Mouse (Mus musculus): Measurements from ENCODE around the gene Slc8a1. TPM values are rescaled to one million over a fixed set of nuclear protein-coding genes. Genes with fewer than 3 reads are reported as not detected.

The Slc8a1 gene
- polyA plus RNA-seq, 1 experiment from 2014 or later: 21.0 TPM

- no peak overlapping the region for H3K27ac ChIP-seq (ENCODE audit: low read depth, low read length)
- 76% methylated on average over 4 of the region's 4 CpGs for WGBS
- no peak overlapping the region for H3K9ac ChIP-seq (ENCODE audit: low read depth, low read length)
- H3K27me3 ChIP-seq (ENCODE audit: control insufficient read depth, insufficient read depth, low read length): no peaks in the 10 kb centered on the region
- no peak for ATAC-seq (ENCODE audit: low FRiP score, low TSS enrichment)
- H3K36me3 ChIP-seq (ENCODE audit: control insufficient read depth, insufficient read depth, low read length): no peaks in the 10 kb centered on the region
- H3K4me2 ChIP-seq (replicated peaks; ENCODE audit: low read depth, low read length): no peak overlapping the region
- H3K4me1 ChIP-seq (ENCODE audit: control insufficient read depth, insufficient read depth, low read length): no peaks in the 10 kb centered on the region
- H3K9me3 ChIP-seq (ENCODE audit: control insufficient read depth, low read length): no peaks in the 10 kb centered on the region
- H3K4me3 ChIP-seq (ENCODE audit: low read length): no peak overlapping the region
These were observed 868 bp downstream of the Slc8a1 start for GRCm38 (mm10) chr17:81737309-81737708.

DNA sequence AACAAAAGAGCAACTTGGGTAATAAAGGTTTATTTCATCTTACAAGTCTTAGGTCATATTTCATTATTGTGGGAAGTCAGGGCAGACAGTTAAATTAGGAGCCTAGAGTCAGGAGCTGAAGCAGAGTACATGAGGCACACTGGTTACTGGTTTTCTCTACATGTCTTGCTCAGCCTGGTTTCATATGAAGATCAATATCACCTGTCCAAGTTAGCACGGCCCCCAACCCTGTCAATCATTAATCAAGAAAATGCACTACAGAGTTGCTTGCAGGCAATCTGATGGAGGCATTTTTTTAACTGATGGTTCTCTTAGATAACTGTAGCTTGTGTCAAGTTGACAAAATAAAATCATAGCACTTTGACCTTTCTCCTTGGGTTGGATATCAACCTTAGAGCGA lies 2.6 kb downstream of the Slc8a1 start:
- no peak overlapping the region for H3K9ac ChIP-seq (ENCODE audit: low read depth, low read length)
- H3K4me1 ChIP-seq (ENCODE audit: control insufficient read depth, insufficient read depth, low read length): no peaks in the 10 kb centered on the region
- no peaks in the 10 kb centered on the region for H3K27me3 ChIP-seq (ENCODE audit: control insufficient read depth, insufficient read depth, low read length)
- H3K36me3 ChIP-seq (ENCODE audit: control insufficient read depth, insufficient read depth, low read length): no peaks in the 10 kb centered on the region
- H3K9me3 ChIP-seq (ENCODE audit: control insufficient read depth, low read length): no peaks in the 10 kb centered on the region
- WGBS: 55% methylated on average over 2 of the region's 2 CpGs
- no peak overlapping the region for H3K4me3 ChIP-seq (ENCODE audit: low read length)
- H3K27ac ChIP-seq (ENCODE audit: low read depth, low read length): no peak overlapping the region
- peak; percentile 20; the same call in 1 of the 2 replicates for ATAC-seq (ENCODE audit: low FRiP score, low TSS enrichment)
- no peak overlapping the region for H3K4me2 ChIP-seq (replicated peaks; ENCODE audit: low read depth, low read length)

GRCm38 (mm10) chr17:81729891-81730290 lies 8.3 kb downstream of the Slc8a1 start:
- WGBS: 93% methylated on average over 4 of the region's 4 CpGs

GRCm38 (mm10) chr17:81712273-81712751 lies 25.9 kb downstream of the Slc8a1 start:
- WGBS: 44% methylated on average over 1 of the region's 1 CpGs
- Histone ChIP-seq H3K36me3 (ENCODE audit: control insufficient read depth, insufficient read depth, low read length) (no peaks in the 10 kb centered on the region), H3K27me3 (ENCODE audit: control insufficient read depth, insufficient read depth, low read length) (no peaks in the 10 kb centered on the region), H3K4me1 (ENCODE audit: control insufficient read depth, insufficient read depth, low read length) (no peaks in the 10 kb centered on the region), H3K4me2 (replicated peaks; ENCODE audit: low read depth, low read length) (no peak overlapping the region), H3K4me3 (ENCODE audit: low read length) (no peak overlapping the region), H3K9ac (ENCODE audit: low read depth, low read length) (no peak overlapping the region), H3K27ac (ENCODE audit: low read depth, low read length) (no peak overlapping the region; the same call in 1 of the 2 replicates), H3K9me3 (ENCODE audit: control insufficient read depth, low read length) (no peaks in the 10 kb centered on the region)
- ATAC-seq (ENCODE audit: low FRiP score, low TSS enrichment): no peak

More at GRCm38 (mm10) chr17:81729891-81730290, 8.3 kb downstream of the Slc8a1 start:
- ATAC-seq (ENCODE audit: low FRiP score, low TSS enrichment): no peak
- Histone ChIP-seq H3K4me2 (replicated peaks; ENCODE audit: low read depth, low read length) (no peak overlapping the region), H3K27me3 (ENCODE audit: control insufficient read depth, insufficient read depth, low read length) (no peaks in the 10 kb centered on the region), H3K4me1 (ENCODE audit: control insufficient read depth, insufficient read depth, low read length) (no peaks in the 10 kb centered on the region), H3K9ac (ENCODE audit: low read depth, low read length) (no peak overlapping the region), H3K4me3 (ENCODE audit: low read length) (no peak overlapping the region), H3K9me3 (ENCODE audit: control insufficient read depth, low read length) (no peaks in the 10 kb centered on the region), H3K36me3 (ENCODE audit: control insufficient read depth, insufficient read depth, low read length) (no peaks in the 10 kb centered on the region), H3K27ac (ENCODE audit: low read depth, low read length) (no peak overlapping the region)

DNA sequence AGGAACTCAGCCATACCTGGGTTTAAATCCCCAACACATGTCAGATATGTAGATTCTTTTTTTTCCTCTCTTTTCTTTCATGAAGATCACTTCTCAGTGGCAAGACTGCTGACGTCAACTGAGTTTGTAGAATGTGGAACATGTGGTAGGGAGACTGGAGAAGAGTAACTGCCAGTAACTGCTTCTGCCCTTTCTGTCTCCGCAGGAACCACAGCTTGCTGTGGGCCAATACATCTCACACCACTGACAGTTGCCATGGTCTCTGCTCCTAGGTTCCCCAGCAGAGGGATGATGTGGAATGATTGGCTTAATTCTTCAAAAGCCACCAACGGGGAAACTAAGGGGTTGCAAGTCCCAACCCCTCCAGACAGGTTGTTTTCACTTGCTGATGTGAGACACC lies 33.4 kb downstream of the Slc8a1 start:
- no peak for ATAC-seq (ENCODE audit: low FRiP score, low TSS enrichment)
- no peaks in the 10 kb centered on the region for H3K9me3 ChIP-seq (ENCODE audit: control insufficient read depth, low read length)
- WGBS: 50% methylated on average over 3 of the region's 3 CpGs
- no peaks in the 10 kb centered on the region for H3K36me3 ChIP-seq (ENCODE audit: control insufficient read depth, insufficient read depth, low read length)
- H3K9ac ChIP-seq (ENCODE audit: low read depth, low read length): no peak overlapping the region
- no peaks in the 10 kb centered on the region for H3K4me1 ChIP-seq (ENCODE audit: control insufficient read depth, insufficient read depth, low read length)
- no peak overlapping the region for H3K27ac ChIP-seq (ENCODE audit: low read depth, low read length)
- no peak overlapping the region for H3K4me3 ChIP-seq (ENCODE audit: low read length)
- no peak overlapping the region for H3K4me2 ChIP-seq (replicated peaks; ENCODE audit: low read depth, low read length)
- no peaks in the 10 kb centered on the region for H3K27me3 ChIP-seq (ENCODE audit: control insufficient read depth, insufficient read depth, low read length)

DNA sequence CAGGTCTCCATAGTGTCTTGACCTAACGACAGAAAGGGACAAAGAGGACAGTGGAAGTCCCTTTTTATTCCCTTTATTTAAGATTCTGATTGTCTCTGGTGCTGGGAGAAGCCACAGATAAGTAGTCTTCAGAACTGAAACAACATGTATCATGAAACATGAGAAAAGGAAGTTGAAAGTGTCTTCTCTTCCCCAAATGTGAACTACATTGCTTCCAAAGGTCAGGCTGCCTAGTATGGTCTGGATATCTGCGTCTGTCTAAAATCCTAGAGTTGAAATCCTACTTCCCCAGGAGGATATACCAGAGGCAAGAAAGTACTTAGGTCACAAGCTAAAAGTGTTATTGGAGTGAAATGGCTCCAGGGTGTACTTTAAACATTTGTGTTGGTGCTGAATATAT lies 34.9 kb downstream of the Slc8a1 start:
- Histone ChIP-seq H3K36me3 (ENCODE audit: control insufficient read depth, insufficient read depth, low read length) (no peaks in the 10 kb centered on the region), H3K27ac (ENCODE audit: low read depth, low read length) (no peak overlapping the region), H3K27me3 (ENCODE audit: control insufficient read depth, insufficient read depth, low read length) (no peaks in the 10 kb centered on the region), H3K9ac (ENCODE audit: low read depth, low read length) (no peak overlapping the region), H3K9me3 (ENCODE audit: control insufficient read depth, low read length) (no peaks in the 10 kb centered on the region), H3K4me2 (replicated peaks; ENCODE audit: low read depth, low read length) (no peak overlapping the region), H3K4me1 (ENCODE audit: control insufficient read depth, insufficient read depth, low read length) (peaks cover 7% of the 10 kb centered on the region; the same call in 1 of the 2 replicates), H3K4me3 (ENCODE audit: low read length) (no peak overlapping the region)
- no peak for ATAC-seq (ENCODE audit: low FRiP score, low TSS enrichment)
- whole genome bisulfite sequencing: 76% methylated on average over 2 of the region's 2 CpGs

DNA sequence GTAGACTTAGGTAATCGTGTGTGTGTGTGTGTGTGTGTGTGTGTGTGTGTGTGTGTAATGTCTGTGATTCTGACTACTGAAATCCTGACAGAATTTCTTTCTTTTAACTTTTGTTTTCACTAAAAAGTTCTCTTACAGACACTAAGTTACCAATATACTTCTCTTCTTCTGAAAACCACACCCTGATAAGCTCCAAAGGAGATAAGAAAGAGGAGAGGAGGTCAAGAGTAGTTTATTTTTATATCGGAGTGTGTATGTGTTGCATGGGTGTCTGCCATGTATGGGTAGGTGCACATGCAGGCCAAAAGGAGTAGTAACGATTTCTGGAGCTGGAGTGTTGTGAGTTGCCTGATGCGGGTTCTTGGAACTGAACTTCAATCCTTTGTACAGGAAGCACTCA lies 36.5 kb downstream of the Slc8a1 start:
- Histone ChIP-seq H3K27me3 (ENCODE audit: control insufficient read depth, insufficient read depth, low read length) (no peaks in the 10 kb centered on the region), H3K9ac (ENCODE audit: low read depth, low read length) (no peak overlapping the region), H3K36me3 (ENCODE audit: control insufficient read depth, insufficient read depth, low read length) (no peaks in the 10 kb centered on the region), H3K27ac (ENCODE audit: low read depth, low read length) (no peak overlapping the region), H3K9me3 (ENCODE audit: control insufficient read depth, low read length) (no peaks in the 10 kb centered on the region), H3K4me2 (replicated peaks; ENCODE audit: low read depth, low read length) (no peak overlapping the region), H3K4me3 (ENCODE audit: low read length) (no peak overlapping the region), H3K4me1 (ENCODE audit: control insufficient read depth, insufficient read depth, low read length) (peaks cover 9% of the 10 kb centered on the region; the same call in 1 of the 2 replicates)
- 91% methylated on average over 4 of the region's 4 CpGs for WGBS
- no peak for ATAC-seq (ENCODE audit: low FRiP score, low TSS enrichment)

- no peak overlapping the region for H3K27ac ChIP-seq (ENCODE audit: low read depth, low read length)
- no peak overlapping the region for H3K4me3 ChIP-seq (ENCODE audit: low read length)
- H3K4me1 ChIP-seq (ENCODE audit: control insufficient read depth, insufficient read depth, low read length): peaks cover 9% of the 10 kb centered on the region; the same call in 1 of the 2 replicates
- no peaks in the 10 kb centered on the region for H3K36me3 ChIP-seq (ENCODE audit: control insufficient read depth, insufficient read depth, low read length)
- H3K9me3 ChIP-seq (ENCODE audit: control insufficient read depth, low read length): no peaks in the 10 kb centered on the region
- ATAC-seq (ENCODE audit: low FRiP score, low TSS enrichment): peak; percentile 66; the same call in 1 of the 2 replicates
- no peak overlapping the region for H3K9ac ChIP-seq (ENCODE audit: low read depth, low read length)
- 29% methylated on average over 10 of the region's 10 CpGs for WGBS
- peak overlapping the region; percentile 8; the same call in 1 of the 2 replicates for H3K4me2 ChIP-seq (replicated peaks; ENCODE audit: low read depth, low read length)
- no peaks in the 10 kb centered on the region for H3K27me3 ChIP-seq (ENCODE audit: control insufficient read depth, insufficient read depth, low read length)
These were observed 39.4 kb downstream of the Slc8a1 start for GRCm38 (mm10) chr17:81698789-81699188.

GRCm38 (mm10) chr17:81697695-81698094 lies 40.5 kb downstream of the Slc8a1 start:
- Histone ChIP-seq H3K36me3 (ENCODE audit: control insufficient read depth, insufficient read depth, low read length) (no peaks in the 10 kb centered on the region), H3K27me3 (ENCODE audit: control insufficient read depth, insufficient read depth, low read length) (no peaks in the 10 kb centered on the region), H3K4me1 (ENCODE audit: control insufficient read depth, insufficient read depth, low read length) (peaks cover 9% of the 10 kb centered on the region; the same call in 1 of the 2 replicates), H3K9ac (ENCODE audit: low read depth, low read length) (no peak overlapping the region), H3K9me3 (ENCODE audit: control insufficient read depth, low read length) (no peaks in the 10 kb centered on the region), H3K4me3 (ENCODE audit: low read length) (no peak overlapping the region), H3K27ac (ENCODE audit: low read depth, low read length) (no peak overlapping the region), H3K4me2 (replicated peaks; ENCODE audit: low read depth, low read length) (no peak overlapping the region)
- 66% methylated on average over 2 of the region's 2 CpGs for WGBS
- no peak for ATAC-seq (ENCODE audit: low FRiP score, low TSS enrichment)
